Mouse (Mus musculus) brain, adult 10 weeks (tissue): ENCODE measurements around the gene Cdh3. TPM values are rescaled to one million over a fixed set of nuclear protein-coding genes. Genes with fewer than 3 reads are reported as not detected.

Experiments used
- polyA plus RNA-seq: library from polyadenylated mRNA; stranded (reverse); fragments of 350-450 nt; fragmentation: Illumina TruSeq; extraction: RNeasy Lipid Tissue Mini Kit (QIAGEN cat#74804); gene quantifications from one replicate; pipeline ENCODE4 v1.2.3, GENCODE M21; 2015; ENCODE audit warnings: low read depth, low replicate concordance

Gene Cdh3
- polyA plus RNA-seq, result 0.39 TPM

DNA sequence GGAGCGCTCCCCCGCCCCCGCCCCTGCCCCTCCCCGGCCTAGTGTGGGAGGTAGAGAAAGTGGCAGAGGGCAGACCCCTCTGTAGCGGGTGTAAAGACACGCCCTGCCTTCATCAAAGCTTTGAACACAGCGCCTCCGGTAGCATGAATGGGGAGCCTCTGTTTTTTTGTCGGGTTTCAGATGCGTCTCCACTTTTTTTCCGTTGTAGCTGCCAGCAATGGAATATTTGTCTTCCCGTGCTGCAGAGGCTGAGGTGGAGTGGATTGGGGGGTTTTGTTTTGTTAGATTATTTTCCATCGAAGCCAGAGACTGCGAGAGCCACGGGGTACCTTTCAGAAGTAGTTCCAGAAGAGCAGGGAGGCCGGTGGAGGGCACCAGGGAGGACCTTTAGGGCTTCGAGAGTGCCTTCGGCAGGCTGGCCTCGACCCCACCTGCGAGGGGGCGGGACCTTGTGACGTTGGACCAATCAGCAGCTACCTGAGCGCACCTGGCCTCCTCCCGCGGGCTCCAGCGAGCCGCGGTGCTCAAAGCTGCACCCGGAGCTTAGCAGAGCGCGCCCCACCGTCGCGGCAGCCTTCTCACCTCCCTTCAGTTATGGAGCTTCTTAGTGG, at the start of gene Cdh3:
Gene Cdh3, plus strand, starts transcription at position 527 of the 611 bp plus-strand sequence.

DNA sequence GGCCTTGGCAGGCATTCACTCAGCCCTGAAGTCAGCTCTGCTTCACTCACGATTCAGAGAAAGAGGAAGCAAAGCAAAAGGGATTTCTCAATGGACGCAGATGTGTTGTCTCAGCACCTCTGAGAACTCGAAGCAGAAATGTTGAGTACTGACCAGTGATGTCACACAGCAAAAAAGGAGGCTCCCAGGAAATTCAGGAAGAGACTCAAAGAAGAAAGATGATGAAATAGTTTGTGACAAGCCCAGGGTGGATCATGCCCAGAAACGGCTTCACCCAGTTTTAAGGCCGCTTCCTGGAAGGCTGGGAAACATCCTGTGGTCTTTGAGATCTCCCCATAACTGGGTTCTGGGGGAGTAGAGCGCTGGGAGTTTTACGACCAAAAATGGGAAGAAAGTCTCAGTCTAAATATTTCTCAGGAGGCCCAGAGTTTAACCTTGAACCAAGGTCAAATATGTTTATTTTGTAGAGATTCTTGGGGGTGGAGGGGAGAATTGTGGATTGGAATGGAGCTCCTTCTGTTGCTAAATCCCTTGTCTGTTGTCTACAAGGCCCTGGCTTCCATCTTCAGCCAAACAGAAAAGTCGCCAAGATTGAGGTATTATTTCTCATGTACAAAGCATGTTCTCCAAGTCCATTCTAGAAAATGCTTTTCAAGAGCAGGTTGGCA, 10.5 kb upstream of the Cdh3 start, which contains the start of gene 6030452D12Rik:
Gene 6030452D12Rik, plus strand, starts transcription at position 505 of the 668 bp plus-strand sequence.

DNA sequence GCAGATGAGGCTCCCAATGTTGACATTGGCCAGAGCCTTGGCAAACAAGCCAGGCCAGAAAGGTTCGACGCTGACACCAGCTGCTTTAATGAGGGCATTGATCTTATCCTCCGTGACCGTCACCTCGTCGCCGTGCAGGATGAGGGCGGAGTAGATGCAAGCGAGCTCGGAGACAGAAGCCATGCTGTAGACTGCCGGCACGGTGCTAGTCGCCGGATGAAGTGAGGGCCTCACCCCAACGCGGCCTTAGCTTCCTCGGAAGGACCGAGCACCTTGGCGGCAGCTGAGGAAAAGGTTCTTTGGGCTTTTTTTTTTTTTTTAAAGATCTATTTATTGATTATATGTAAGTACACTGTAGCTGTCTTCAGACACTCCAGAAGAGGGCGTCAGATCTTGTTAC, 62.5 kb downstream of the Cdh3 start, which contains the start of gene Gm10073:
Gene Gm10073, minus strand, starts transcription at position 294 of the 400 bp plus-strand sequence.

DNA sequence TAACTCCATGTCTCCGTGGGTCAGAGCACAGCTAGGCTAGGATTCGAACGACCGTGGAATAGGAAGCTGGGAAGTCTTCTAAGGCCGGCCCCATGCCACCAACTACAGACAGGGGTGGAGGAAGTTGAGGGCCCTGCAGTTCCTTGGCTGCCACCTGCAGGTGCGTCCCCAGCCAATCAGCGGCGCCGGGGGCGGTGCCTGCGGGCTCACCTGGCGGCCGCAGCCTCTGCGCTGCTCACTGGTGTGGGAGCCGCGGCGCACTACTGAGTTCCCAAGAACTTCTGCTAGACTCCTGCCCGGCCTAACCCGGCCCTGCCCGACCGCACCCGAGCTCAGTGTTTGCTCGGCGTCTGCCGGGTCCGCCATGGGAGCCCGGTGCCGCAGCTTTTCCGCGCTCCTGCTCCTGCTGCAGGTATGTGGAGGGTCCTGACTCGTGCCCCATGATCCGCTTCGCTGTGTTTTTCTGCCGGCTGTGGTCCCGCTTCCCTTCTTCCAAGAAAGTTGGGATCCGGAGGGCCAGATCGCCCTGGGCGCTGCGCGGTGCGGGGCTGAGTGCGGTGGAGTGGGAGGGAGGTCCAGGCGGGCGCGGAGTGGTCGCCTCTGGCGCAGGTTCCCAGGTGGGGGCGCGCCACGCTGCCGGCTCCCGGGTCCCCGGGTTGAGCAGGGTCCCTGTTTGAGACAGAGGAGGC, 92.6 kb downstream of the Cdh3 start, which contains the start of gene Cdh1:
Gene Cdh1, plus strand, starts transcription at position 221 of the 689 bp plus-strand sequence.

Other genes with a start within 250 kb of the Cdh3 start
- gene Smpd3, start 172.9 kb upstream of the Cdh3 start, polyA plus RNA-seq, result 37.3 TPM
- 11.9 TPM for gene Zfp90, start 95.6 kb upstream of the Cdh3 start, polyA plus RNA-seq
- gene 6030452D12Rik, start 10.4 kb upstream of the Cdh3 start, polyA plus RNA-seq, result not detected
- 9.3 TPM for gene Gm10073, start 62.6 kb downstream of the Cdh3 start, polyA plus RNA-seq
- gene Cdh1, start 92.5 kb downstream of the Cdh3 start, polyA plus RNA-seq, result 0.62 TPM
- gene Tango6, start 172.2 kb downstream of the Cdh3 start, polyA plus RNA-seq, result 2.8 TPM